Mouse (Mus musculus) E14TG2a.4 (cell line): ENCODE measurements around the gene Ccs.

Experiments
- CTCF ChIP-seq: conservative IDR thresholded peaks from 2 replicates; pipeline ENCODE4 v1.5.1; 2014; ENCODE audit warnings: low read length
- NANOG ChIP-seq: IDR thresholded peaks from 2 replicates; pipeline ENCODE4 v1.6.1; 2014; ENCODE audit warnings: borderline replicate concordance, low read length, mixed read lengths

GRCm38 (mm10) chr19:4879324-4879703, 40.2 kb upstream of the Ccs start:
- TF ChIP-seq CTCF = no peak
- TF ChIP-seq NANOG = no peak
